Mouse (Mus musculus) myocyte (in vitro differentiated cells): ENCODE measurements around the gene Pmvk. TPM values are rescaled to one million over a fixed set of nuclear protein-coding genes. Genes with fewer than 3 reads are reported as not detected.
A peak's percentile ranks its signal among the peaks of the same experiment; 100 is the strongest.

ENCODE experiments used
- H3K27me3 ChIP-seq: one replicate; pipeline ENCODE4 v1.6.1; 2011; ENCODE audit not compliant: control insufficient read depth, insufficient read depth, insufficient read length
- H3K36me3 ChIP-seq: one replicate; pipeline ENCODE4 v1.6.1; 2011; ENCODE audit not compliant: control insufficient read depth, insufficient read depth
- H3K4me2 ChIP-seq: one replicate; pipeline ENCODE4 v1.6.1; 2011; ENCODE audit warnings: low read depth, control low read depth
- H3K4me3 ChIP-seq: one replicate; pipeline ENCODE4 v1.5.1; 2011; ENCODE audit warnings: mild to moderate bottlenecking, control low read depth, moderate library complexity
- H3K79me2 ChIP-seq: one replicate; pipeline ENCODE4 v1.6.1; 2011; ENCODE audit not compliant: control insufficient read depth, insufficient read depth
- H3ac ChIP-seq: one replicate; pipeline ENCODE4 v1.6.1; 2011; ENCODE audit not compliant: control insufficient read depth, insufficient read length
- CEBPB ChIP-seq: IDR thresholded peaks from 2 replicates; pipeline ENCODE4 v1.6.1; 2011; ENCODE audit warnings: mild to moderate bottlenecking, moderate library complexity; ENCODE audit not compliant: poor library complexity, insufficient read depth, severe bottlenecking
- E2F4 ChIP-seq: IDR thresholded peaks from one replicate; pipeline ENCODE4 v1.6.1; 2011; ENCODE audit warnings: mild to moderate bottlenecking, control low read depth, moderate library complexity; ENCODE audit not compliant: insufficient read depth
- MAX ChIP-seq: IDR thresholded peaks from one replicate; pipeline ENCODE4 v1.6.1; 2011; ENCODE audit warnings: low read depth, mild to moderate bottlenecking, control low read depth
- MYOD1 ChIP-seq, 3 experiments: IDR thresholded peaks; one replicate each; pipeline ENCODE4 v1.6.1; 2011; ENCODE audit warnings: control low read depth in 2 of 3, low read depth in 2 of 3, mild to moderate bottlenecking in 2 of 3, moderate library complexity in 1 of 3; ENCODE audit not compliant: insufficient read length in 2 of 3, control insufficient read depth in 1 of 3
- MYOG ChIP-seq, 3 experiments: IDR thresholded peaks; one replicate each; pipeline ENCODE4 v1.6.1; 2011; ENCODE audit warnings: control low read depth in 2 of 3, low read depth in 2 of 3, mild to moderate bottlenecking in 2 of 3; ENCODE audit not compliant: insufficient read length in 2 of 3, control insufficient read depth in 1 of 3, insufficient read depth in 1 of 3
- POLR2A ChIP-seq: IDR thresholded peaks from one replicate; pipeline ENCODE4 v1.6.1; 2011; ENCODE audit warnings: low read depth, mild to moderate bottlenecking, control low read depth, moderate library complexity; ENCODE audit not compliant: insufficient read length
- POLR2AphosphoS2 ChIP-seq: IDR thresholded peaks from one replicate; pipeline ENCODE4 v1.6.1; 2011; ENCODE audit warnings: low read depth, control low read depth; ENCODE audit not compliant: insufficient read length
- REST ChIP-seq: IDR thresholded peaks from one replicate; pipeline ENCODE4 v1.6.1; 2011; ENCODE audit warnings: mild to moderate bottlenecking, control low read depth, moderate library complexity; ENCODE audit not compliant: insufficient read depth, insufficient read length
- SRF ChIP-seq: IDR thresholded peaks from one replicate; pipeline ENCODE4 v1.6.1; 2011; ENCODE audit warnings: low read depth; ENCODE audit not compliant: control insufficient read depth, insufficient read length
- TCF12 ChIP-seq: IDR thresholded peaks from one replicate; pipeline ENCODE4 v1.6.1; 2011; ENCODE audit warnings: mild to moderate bottlenecking, control low read depth; ENCODE audit not compliant: poor library complexity, insufficient read depth, severe bottlenecking
- TCF3 ChIP-seq: IDR thresholded peaks from one replicate; pipeline ENCODE4 v1.6.1; 2011; ENCODE audit warnings: low read depth, control low read depth; ENCODE audit not compliant: insufficient read length
- USF1 ChIP-seq: IDR thresholded peaks from one replicate; pipeline ENCODE4 v1.6.1; 2011; ENCODE audit warnings: low read depth, mild to moderate bottlenecking, control low read depth, moderate library complexity
- polyA plus RNA-seq: library from polyadenylated mRNA; unstranded; fragments of >200 nt; fragmentation: generic; extraction: Trizol; gene quantifications from one replicate; pipeline ENCODE4 v1.2.1, GENCODE M21; 2012; ENCODE audit warnings: missing spikeins

The Pmvk gene
- polyA plus RNA-seq, 1 experiment, result 67.9 TPM

GRCm38 (mm10) chr3:89502551-89502950 is 48.2 kb downstream of the Pmvk start:
- TF ChIP-seq POLR2AphosphoS2 (no peak), USF1 (peak; percentile 25)
- Histone ChIP-seq H3K4me2 (no peak overlapping the region), H3K27me3 (peaks cover 45% of the 10 kb centered on the region), H3K79me2 (no peaks in the 10 kb centered on the region), H3K36me3 (no peaks in the 10 kb centered on the region), H3K4me3 (no peak overlapping the region), H3ac (no peak overlapping the region)

GRCm38 (mm10) chr3:89508041-89508440 is 53.7 kb downstream of the Pmvk start:
- Histone ChIP-seq H3K27me3 (peaks cover 63% of the 10 kb centered on the region), H3K4me3 (no peak overlapping the region), H3K36me3 (no peaks in the 10 kb centered on the region), H3K79me2 (no peaks in the 10 kb centered on the region), H3K4me2 (no peak overlapping the region), H3ac (no peak overlapping the region)
- TF ChIP-seq TCF12, result no peak
- TF ChIP-seq MYOG (IDR thresholded peaks at IDR 0.05; ENCODE audit: control insufficient read depth in 1 of 3, insufficient read depth in 1 of 3, insufficient read length in 2 of 3, low read depth in 2 of 3), result no peak

- Histone ChIP-seq H3K79me2 (no peaks in the 10 kb centered on the region), H3K36me3 (no peaks in the 10 kb centered on the region), H3ac (no peak overlapping the region), H3K27me3 (peaks cover 43% of the 10 kb centered on the region), H3K4me3 (no peak overlapping the region), H3K4me2 (no peak overlapping the region)
- TF ChIP-seq TCF3 (no peak), SRF (no peak), MAX (no peak), MYOD1 (IDR thresholded peaks at IDR 0.05; ENCODE audit: control insufficient read depth in 1 of 3, insufficient read length in 2 of 3, low read depth in 2 of 3) (no peak), CEBPB (no peak), E2F4 (no peak), USF1 (no peak), POLR2A (no peak), REST (no peak), MYOG (IDR thresholded peaks at IDR 0.05; ENCODE audit: control insufficient read depth in 1 of 3, insufficient read depth in 1 of 3, insufficient read length in 2 of 3, low read depth in 2 of 3) (no peak), TCF12 (no peak), POLR2AphosphoS2 (no peak)
Measured at GRCm38 (mm10) chr3:89510979-89511378, 56.6 kb downstream of the Pmvk start.

- Histone ChIP-seq H3K4me3 (no peak overlapping the region), H3K4me2 (no peak overlapping the region), H3K27me3 (peaks cover 42% of the 10 kb centered on the region)
Measured at GRCm38 (mm10) chr3:89511400-89511799, 57.1 kb downstream of the Pmvk start.

GRCm38 (mm10) chr3:89512225-89512624 is 57.9 kb downstream of the Pmvk start:
- TF ChIP-seq TCF12, result no peak
- no peak for TF ChIP-seq CEBPB
- no peak for TF ChIP-seq TCF3
- TF ChIP-seq REST, result no peak
- TF ChIP-seq MYOD1 (IDR thresholded peaks at IDR 0.05; ENCODE audit: control insufficient read depth in 1 of 3, insufficient read length in 2 of 3, low read depth in 2 of 3), result no peak
- TF ChIP-seq MAX, result no peak
- TF ChIP-seq E2F4, result no peak
- TF ChIP-seq POLR2AphosphoS2, result no peak
- TF ChIP-seq MYOG (IDR thresholded peaks at IDR 0.05; ENCODE audit: control insufficient read depth in 1 of 3, insufficient read depth in 1 of 3, insufficient read length in 2 of 3, low read depth in 2 of 3), result no peak
- TF ChIP-seq SRF, result no peak
- Histone ChIP-seq H3K36me3 (no peaks in the 10 kb centered on the region), H3K79me2 (no peaks in the 10 kb centered on the region), H3K4me3 (no peak overlapping the region), H3K27me3 (peaks cover 34% of the 10 kb centered on the region), H3ac (no peak overlapping the region), H3K4me2 (no peak overlapping the region)

More at GRCm38 (mm10) chr3:89511400-89511799, 57.1 kb downstream of the Pmvk start:
- no peak for TF ChIP-seq TCF12
- no peak for TF ChIP-seq POLR2AphosphoS2
- TF ChIP-seq POLR2A, result no peak
- TF ChIP-seq USF1, result no peak
- TF ChIP-seq SRF, result no peak
- TF ChIP-seq MYOG (IDR thresholded peaks at IDR 0.05; ENCODE audit: control insufficient read depth in 1 of 3, insufficient read depth in 1 of 3, insufficient read length in 2 of 3, low read depth in 2 of 3), result no peak
- TF ChIP-seq REST, result no peak
- no peak overlapping the region for H3ac ChIP-seq
- H3K79me2 ChIP-seq, result no peaks in the 10 kb centered on the region
- no peaks in the 10 kb centered on the region for H3K36me3 ChIP-seq
